Mouse (Mus musculus) megakaryocyte progenitor cell, adult 5-6 weeks (primary cell): ENCODE measurements around the gene Ankrd23. TPM values are rescaled to one million over a fixed set of nuclear protein-coding genes. Genes with fewer than 3 reads are reported as not detected.
"Not testable (repeated sequence)": the region's sequence is repeated elsewhere in the genome, so short reads cannot be mapped to it uniquely, and the experiment has no call there.

Source experiments
- ATAC-seq: replicated peaks from 2 replicates; pipeline ENCODE4 v1.8.0; 2016; ENCODE audit warnings: mild to moderate bottlenecking, moderate TSS enrichment, inconsistent platforms; ENCODE audit not compliant: poor library complexity
- total RNA-seq, 2 experiments: library from RNA; stranded (forward) in 1 of 2; stranded (reverse) in 1 of 2; fragments of 157-497, 149-512 nt in 1 of 2; fragments of 200-1000 nt in 1 of 2; gene quantifications; 2 replicates each; pipeline versions ENCODE4 v1.2.3 to v1.2.4; 2015 to 2017

Ankrd23 gene
- total RNA-seq (2015) (1.3 and 2.5 TPM in 2 replicates), total RNA-seq (2017) (4.8 and 7.4 TPM in 2 replicates)

DNA sequence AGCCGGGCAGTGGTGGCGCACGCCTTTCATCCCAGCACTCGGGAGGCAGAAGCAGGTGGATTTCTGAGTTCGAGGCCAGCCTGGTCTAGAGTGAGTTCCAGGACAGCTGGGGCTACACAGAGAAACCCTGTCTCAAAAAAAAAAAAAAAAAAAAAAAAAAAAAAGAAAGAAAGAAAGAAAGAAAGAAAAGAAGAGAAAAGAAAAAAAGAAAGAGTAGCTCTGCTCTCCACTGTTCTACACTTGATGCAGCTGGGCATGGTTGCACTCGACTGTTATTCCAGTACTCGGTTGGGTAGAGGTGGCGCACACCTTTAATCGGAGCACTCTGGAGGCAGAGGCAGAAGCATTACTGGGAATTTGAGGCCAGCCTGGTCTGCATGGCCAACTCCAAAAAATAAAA is at the start of gene Ankrd23:
Gene Ankrd23 (minus strand): TSS at position 101 of the 400 bp plus-strand sequence.
- not testable (repeated sequence) for ATAC-seq

DNA sequence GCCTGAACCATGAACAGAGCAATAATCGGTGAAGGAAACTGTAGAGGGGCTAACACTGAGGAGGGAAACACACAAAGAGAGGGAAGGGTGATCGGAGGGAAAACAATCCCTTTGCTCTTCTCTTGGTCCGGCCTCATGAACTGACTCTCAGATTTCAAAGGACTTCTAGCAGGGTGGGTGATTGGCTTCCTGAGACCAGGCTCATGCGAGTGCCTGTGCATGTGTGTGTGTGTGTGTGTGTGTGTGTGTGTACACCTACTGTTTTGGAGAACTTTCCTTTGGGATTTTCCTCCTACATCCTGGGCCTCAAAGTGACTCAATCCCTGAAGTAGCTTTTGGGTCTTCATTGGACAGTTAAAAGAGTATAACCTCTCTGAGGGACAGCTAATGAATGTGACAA is 49.6 kb upstream of the Ankrd23 start:
- no peak for ATAC-seq

DNA sequence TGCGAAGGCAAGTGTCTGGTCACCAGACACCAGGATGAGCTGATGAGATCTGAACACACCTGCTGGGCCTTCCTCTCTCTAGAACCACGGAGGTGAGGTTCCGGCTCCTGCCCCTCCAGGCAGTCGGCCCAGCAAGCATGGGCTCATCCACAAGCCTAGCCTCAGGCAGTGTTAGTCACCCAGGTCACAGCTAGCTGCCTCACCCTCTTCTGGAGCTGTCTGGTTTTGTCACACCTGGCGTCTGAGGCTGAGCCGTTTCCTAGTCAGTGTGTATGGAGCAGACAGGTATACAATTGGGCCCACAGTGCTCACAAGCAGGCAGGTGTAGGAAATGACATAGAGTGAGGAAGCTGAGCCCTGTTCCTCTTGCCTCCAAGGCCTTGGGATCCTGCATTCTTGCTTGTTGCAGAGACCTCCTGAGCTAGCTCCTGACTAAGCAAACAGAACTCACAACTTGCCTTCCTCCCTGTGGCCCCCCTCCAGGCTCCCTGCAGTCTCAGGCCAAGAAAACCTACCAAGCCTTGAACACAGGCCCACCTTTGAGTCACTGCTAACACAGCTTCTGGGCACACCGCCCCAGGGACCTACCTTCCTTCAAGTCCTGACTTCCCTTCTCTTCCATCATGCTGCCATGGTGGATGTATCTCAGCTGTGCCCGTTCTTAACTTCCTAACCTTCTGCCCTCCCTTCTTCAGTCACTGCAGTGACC is 46.9 kb upstream of the Ankrd23 start:
- ATAC-seq, result no peak

DNA sequence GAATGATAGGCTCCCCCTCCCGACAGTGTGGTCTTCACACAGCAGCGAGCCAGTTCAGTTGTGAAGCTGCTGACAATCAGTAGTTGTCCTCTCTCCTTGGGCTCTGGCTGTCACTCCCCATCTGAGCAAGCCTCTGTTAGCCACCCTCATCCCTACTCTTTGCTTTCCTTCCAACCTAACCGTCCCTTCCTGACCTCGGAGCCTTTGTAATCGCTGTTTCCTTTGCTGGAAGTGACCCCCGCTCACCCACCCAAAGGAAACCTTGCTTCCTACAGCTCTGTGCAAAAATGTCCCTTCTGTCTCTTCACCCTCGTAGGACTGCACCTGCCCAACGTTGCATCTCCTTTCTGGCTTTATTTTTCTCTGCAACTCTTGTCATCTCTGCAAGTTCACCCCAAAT is 45.5 kb upstream of the Ankrd23 start:
- ATAC-seq, result no peak

DNA sequence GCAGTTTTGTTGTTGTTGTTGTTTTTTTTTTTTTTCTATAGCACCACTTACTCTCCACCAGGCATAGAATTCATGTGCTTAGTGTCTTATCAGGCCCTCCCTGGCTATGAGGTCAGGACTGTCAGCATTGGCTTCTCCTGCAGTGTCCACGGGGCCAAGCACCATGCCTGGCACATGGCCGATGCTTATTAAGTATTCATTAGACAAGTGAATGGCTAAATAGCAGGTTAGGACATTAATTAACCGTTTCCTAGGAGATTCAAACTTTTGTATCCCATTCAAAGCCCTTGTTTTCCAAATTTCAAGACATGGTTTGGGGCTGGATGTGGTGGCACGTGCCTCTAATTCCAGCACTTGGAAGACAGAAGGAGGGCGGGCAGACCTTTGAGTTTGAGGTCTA is 44.6 kb upstream of the Ankrd23 start:
- ATAC-seq, result no peak

DNA sequence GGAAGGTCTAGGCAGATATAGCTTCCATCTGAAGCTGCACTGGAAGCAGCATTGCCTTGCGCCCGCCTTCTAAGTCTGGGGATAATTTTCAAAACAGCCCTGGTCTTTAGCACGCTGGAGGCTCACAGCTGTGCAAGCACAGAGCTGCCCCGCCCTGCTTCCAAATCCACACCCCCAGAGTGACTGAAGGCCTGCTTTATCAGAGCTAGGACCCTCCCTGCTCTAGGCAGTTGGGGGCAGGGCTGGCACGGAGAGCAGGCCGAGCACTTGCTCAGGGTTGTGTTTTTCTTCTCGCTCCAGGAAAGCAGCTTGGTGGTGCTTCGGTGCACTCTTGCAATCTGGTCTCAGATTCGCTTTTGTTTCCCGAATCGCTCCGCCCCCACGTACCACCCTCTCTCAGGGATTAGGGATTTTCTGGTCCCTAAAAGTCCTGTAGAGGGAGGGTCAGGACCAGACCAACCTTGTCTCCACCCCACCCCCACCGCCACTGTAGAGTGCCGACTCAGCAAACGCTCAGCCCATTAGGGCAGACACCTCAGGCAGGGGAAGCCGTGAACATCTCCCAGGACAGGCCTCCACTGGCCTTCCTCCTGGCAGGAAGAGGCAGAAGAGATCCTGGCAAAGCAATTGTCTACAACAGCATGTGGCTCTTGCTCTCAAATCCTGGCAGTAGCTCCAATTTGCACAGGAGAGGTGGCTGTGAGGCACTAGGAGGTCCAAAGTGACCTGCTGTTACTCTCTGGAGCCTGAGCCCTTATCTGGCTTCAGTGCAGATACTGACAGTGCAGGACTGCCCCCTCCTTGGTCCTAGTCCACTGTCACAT is 43.9 kb upstream of the Ankrd23 start:
- ATAC-seq, result peak; percentile 95

DNA sequence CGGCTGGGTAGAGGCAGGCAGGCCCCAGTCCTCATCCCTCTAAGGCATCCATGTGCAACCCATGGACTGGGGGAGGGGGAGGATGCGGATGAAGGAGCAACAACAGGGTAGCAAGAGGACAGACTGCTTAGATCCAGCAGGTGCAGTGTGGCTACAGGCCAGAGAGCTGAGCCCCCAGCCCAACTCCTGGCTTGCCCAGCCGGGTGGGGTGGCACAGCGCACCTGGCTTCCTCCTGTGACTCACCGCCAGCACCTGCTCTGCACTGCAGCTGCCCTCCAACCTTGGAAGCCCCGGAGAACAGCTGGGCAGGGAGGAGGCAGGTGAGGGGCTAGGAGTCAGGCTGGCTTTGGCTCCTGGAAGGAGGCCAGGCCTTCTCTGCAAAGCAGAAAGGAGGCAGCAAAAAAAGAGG is 43.3 kb upstream of the Ankrd23 start:
- no peak for ATAC-seq

DNA sequence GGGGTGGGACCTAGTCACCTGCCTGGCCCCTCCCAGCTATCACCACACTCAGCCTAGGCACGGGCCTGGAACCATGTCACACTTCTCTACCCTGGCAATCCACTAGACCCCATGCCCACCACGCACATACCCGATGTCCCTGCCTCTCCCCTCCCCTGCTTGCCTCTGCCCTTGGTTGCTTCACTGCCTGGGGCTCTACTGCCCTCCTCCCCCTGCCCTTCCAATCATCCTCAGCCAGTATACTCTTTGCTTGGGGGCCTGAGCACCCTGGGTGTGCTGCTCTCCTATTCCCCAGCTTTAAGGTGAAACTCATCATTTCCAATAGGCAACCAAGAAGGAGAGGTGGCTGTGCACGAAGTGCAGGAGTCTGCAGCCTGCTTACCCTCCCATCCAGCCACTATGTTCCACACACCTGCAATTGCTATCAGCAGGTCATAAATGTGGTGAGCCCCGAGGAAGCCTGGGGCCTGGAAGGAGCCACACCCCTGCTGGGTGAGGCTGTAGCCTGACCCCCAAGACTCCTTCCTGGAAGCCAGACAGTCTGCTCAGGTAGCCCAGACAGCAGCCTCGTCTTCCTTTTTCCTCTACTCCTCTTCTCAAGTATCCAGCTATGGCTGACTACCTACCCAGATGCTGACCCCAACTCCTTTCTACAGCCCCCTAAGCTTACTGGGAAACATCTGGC is 40.5 kb upstream of the Ankrd23 start:
- ATAC-seq, result no peak

DNA sequence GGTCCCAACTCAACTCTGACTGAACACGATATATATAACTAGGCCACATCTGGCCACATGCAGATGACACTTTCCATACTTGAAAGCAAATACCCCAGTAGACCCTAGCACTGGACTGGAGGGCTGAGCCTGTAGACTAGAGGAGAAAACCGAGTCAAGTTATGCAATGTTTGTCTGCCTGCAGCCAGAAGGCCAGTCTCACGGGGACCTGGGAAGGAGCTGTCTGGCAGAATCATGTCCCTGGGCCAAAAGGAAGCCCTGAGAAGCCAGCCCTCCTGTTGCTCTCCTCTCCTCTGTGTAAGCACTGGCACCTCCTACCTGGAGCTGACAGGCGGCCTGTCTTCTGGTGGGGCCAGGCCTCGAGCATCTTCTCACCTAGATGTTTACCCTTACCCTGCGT is 38.7 kb upstream of the Ankrd23 start:
- no peak for ATAC-seq

DNA sequence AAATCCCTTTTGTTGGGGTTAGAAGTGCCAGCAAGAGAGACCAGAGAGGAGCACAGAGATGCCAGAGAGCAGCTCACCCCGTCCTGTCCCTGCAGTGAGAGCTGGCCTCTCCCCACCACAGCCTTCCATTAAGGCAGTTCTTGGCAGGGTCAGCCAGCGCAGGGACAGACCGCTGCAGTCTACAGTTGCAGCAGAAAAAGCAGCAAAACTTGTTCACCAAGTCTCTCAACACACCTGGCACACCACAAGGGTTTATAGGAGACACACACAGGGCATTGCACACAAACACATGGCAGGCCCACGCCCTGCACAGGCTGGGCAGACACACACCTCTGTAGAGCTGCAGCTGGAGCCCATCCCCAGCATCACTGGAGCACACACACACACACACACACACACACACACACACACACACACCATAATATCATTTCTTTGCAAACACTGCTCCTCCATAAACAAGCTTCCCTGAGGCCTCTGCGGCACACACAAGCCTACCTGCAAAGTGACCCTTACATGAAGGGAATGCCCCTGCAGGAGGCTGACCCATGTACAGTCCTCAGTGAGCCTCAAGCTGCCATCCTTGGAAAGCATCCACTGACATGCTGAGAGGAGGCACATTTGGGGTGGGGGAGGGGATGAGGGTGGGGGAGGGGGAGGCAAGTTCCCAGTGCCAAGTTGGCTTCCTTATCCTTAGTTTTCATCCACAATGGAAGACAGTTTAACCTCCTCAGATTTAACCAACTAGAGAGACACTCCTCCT is 37.7 kb upstream of the Ankrd23 start:
- ATAC-seq, result no peak

DNA sequence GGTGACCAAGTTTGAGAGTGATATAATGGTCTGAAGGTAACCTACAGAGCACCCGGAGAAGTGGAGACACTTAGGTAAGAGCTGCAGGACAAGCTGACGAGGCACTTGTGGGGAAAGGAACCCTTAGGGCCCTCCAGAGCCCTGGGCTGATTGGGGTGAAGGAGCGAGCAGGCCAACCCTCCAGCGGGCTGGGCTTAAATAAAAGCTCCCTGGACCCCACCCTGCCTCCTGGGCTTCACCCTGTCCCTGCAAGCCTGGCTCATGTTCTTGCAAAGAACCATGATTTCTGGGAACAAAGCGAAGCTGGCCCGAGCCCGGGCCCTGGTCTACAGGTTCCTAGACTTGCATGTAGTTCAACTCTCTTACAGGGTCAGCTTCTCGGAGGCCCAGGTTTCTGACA is 36.8 kb upstream of the Ankrd23 start:
- no peak for ATAC-seq

DNA sequence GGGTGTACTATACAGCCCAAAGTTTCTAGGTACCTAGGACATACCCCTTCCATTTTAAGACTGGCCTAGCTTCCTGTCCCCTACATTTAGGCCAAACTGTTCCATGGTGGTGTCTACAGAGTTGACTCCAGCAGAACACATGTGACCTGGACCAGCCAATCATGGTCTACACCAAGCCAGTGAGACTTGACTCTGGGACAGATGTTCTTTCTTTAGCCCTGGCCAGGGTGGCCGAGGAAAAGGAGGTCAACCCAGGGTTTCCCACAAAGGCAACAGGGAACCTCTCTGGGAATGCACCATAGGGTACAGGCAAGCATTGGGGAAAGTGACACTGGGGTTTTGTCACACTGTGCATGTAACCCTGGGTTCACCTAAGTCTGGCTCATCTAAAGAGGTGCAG is 36.0 kb upstream of the Ankrd23 start:
- ATAC-seq, result no peak

DNA sequence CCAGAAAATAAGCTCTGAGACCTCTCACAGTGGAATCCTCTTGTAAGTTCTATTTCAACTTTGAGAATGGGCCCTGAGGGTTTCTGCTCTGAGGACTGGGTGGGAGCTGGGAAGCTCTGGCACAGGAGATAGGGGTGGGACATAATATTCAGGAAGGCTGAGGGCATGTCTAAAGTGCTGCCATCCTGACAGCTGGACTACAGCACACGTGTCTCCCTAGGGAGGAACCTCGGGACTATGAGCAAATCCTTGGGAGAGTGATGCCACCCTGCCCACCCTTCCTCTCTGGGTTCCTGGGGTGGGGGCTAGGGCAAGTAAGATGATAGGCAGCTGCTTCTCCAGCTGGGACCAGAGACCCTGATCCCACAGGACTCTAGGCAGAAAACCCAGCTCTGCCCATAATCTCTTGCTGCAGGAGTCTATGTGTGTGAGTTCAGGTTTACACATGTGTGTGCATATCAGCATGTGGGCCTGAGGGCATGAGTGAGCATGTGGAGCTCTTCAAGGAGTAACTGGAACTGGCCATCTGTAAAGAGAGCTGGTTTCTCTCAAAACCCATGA is 35.5 kb upstream of the Ankrd23 start:
- ATAC-seq, result no peak

DNA sequence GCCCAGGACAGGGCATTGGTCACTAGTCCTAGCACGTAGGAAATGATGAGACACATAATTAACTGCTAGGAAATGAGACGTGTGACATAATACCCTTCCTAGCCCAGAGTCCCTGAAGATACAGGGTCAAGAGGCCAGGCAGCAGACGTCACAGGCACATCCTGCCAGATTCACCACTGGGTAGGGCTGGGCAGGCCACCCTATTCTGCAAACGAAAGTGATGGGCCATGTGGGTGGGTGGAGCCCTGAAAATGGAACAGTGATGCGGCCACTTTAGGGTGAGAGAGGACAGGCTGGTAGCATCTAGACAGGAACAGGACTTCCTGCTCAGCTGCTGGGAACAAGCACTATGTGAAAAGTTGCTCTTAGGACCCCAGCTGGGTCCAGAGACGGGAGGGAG is 34.9 kb upstream of the Ankrd23 start:
- peak; percentile 73 for ATAC-seq

DNA sequence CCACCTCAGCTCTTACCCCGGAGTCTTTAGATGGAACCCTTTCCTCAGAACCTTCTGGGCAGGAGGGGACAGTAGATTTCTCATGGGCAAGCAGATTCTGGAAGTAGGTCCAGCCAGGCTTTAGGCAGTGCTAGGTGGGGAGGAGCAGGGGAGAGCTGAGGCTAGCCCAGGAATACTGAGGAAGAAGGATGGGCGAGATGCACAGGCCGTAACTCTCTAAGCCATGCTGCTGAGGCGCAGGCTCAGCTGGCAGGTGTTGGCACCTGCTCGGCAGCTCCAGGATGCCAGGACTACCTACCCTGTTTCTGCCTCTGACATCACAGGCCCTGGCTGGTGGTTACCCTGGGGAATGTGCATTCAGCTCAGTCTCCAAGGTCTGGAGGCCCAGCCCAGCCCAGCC is 33.6 kb upstream of the Ankrd23 start:
- ATAC-seq, result no peak

DNA sequence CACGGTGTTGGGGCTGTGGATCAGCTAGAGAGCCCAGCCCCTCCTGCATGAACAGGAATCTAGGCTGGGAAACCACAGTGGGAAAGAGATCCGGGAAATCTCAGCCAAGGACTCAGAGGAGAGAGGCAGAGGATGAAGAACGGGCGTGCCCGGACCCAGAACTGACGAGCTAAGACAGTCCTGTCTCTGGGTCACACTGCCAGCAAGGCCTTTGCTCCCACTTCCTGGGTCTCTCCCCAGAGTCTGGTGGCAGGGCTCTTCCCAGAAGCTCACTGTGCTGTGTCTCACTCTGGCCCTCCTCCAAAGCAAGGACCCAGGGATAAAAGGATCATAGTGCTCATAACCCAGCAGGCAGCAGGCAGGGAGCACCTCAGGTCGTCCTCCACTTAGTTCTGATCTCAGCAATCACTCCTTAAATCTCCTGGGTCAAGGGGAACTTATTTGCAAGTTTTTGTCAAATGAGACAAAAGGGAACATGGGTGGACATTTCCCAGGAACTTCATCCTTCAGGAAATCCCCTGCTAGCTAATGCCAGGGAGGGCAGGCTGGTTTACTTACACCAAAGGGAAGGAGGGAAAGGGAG is 33.1 kb upstream of the Ankrd23 start:
- ATAC-seq, result no peak

DNA sequence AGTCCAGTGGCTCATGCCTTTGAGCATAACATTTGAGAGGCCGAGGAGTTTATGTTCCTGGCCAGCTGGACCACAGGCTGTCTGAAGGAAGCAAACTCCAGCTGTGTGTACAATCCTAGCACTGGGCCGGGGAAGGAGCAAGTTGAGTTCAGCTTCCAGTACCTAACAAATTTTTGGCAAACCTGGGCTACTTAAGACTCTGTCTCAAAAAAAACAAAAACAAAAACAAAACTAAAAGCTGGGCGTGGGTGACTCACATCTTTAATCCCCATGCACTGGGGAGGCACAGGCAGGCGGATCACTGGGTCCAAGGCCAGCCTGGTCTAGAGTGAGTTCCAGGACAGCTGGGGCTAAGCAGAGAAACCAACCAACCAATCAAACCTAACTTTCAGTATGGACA is 32.1 kb upstream of the Ankrd23 start:
- ATAC-seq, result no peak

DNA sequence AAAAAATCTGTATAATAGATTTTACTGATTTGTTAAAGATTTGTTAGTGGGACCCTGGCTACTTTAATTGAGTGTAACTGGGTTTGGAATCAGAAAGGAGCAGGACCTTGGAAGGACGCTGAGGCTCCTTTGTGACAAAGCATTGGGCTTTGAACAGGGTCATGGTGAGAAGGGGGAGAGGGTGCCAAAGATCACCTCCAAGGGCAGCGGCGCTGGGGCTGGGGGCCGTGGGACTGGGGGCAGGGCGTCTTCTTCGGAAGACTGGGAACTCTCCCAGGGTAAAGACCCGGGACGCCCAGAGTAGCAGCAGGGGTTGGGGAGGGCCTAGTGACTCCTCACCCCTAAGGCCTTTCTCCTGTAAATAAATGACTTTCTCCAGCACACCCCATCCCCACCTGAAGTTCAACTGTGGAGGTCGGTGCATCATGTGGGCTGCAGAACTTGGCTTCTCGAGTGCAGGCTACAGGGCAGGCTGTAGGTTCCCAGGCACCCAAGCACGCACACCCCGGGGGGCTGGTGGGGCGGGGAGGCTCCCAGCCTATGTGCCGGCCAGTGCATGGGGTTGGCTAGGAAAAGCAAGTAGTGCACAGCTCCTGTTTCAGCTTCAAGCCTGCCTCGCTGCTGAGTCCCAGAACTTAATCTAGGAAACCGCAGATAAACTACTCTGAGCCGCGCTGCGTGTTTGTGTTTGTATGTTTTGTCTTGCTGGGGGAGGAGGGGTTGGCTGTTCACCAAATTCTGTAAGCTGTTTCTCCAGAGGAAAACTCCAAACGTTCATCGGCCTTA is 31.3 kb upstream of the Ankrd23 start:
- ATAC-seq, result no peak

DNA sequence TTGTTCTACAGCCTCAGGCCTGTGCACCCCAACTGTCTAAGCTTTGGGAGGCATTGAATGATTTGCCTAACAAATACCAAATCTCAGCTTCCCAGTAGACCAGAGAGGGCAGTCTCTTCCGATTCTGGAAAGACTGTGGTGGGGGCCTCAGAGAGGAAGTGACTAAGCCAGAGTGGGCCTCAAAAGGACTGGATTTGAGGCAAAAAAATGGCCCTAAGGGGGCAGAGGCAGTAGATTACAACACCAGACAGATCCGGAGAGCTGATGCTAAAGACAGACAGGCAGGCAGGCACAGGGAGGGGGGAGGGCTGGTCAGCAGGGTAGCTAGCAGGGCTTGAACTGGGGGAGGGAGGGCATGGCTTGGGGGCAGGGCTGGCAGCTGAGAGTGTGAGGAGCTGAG is 29.7 kb upstream of the Ankrd23 start:
- ATAC-seq, result peak; percentile 67

DNA sequence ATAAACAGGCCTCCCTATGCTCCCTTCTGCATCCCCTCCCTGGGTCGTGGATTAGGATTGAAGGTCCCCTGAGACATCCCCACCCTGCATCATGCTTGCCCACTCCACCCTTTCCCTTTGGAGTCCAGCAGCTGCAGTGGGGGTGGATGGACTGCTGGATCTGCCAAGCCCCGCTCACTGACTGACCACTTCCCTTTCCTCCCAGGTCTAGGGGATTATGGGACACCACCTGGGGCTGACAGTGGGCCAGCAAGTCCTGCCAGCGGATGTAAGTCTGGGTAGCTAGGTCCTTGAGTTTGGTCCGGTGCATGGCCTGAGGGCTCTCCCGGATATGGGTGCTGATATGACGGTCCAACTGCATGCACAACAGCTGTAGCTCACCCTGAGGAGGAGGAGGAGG is 27.4 kb upstream of the Ankrd23 start:
- no peak for ATAC-seq
